Mouse (Mus musculus): ENCODE measurements at regions not wholly inside any gene's neighbourhood (a gene's known extent, or its start where the extent isn't known, plus 50 kb on each side); places are given as distances from the start of the nearest gene placed in this dataset.

DNA sequence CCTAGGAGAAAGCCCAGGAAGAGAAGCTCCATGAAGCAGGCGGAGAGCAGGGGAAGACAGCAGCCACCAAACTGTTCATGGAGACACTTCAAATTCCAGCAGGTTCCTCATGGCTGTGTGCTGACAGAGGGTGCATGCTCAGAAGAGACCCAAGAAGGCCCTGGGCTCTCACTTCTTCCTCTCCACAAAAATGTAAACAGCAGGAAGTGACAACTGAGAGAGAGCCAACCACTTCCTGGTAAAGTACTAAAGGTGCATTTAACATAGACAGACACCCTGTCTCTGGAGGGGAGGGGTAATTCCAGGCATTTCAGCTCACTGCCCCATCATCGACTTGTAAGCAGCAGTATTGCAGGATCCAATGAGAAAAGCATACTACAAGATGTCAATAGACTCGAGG is 85.8 kb upstream of the 1700021F07Rik start:
- H3K27ac ChIP-seq (ENCODE audit: low read depth, low read length): no peak overlapping the region
- H3K9ac ChIP-seq (ENCODE audit: low read length): no peak overlapping the region
- H3K27me3 ChIP-seq (ENCODE audit: control insufficient read depth, insufficient read depth, low read length): no peaks in the 10 kb centered on the region
- H3K4me3 ChIP-seq (ENCODE audit: low read depth, low read length): no peak overlapping the region
- no peak for DNase-seq (ENCODE audit: low spot score, missing footprints)
- WGBS: 81% methylated on average over 3 of the region's 3 CpGs
- no peak for ATAC-seq (ENCODE audit: low FRiP score)
- no peak overlapping the region for H3K4me2 ChIP-seq
- H3K4me1 ChIP-seq (ENCODE audit: control insufficient read depth, insufficient read depth, low read length): no peaks in the 10 kb centered on the region
- H3K9me3 ChIP-seq (ENCODE audit: control insufficient read depth, low read length): no peaks in the 10 kb centered on the region
- H3K36me3 ChIP-seq (ENCODE audit: control insufficient read depth, insufficient read depth, low read length): no peaks in the 10 kb centered on the region

- Histone ChIP-seq H3K9me3 (ENCODE audit: control insufficient read depth, low read length) (no peaks in the 10 kb centered on the region), H3K27me3 (ENCODE audit: control insufficient read depth, insufficient read depth, low read length) (no peaks in the 10 kb centered on the region), H3K9ac (ENCODE audit: low read length) (no peak overlapping the region), H3K4me2 (no peak overlapping the region), H3K4me1 (ENCODE audit: control insufficient read depth, insufficient read depth, low read length) (no peaks in the 10 kb centered on the region), H3K27ac (ENCODE audit: low read depth, low read length) (no peak overlapping the region), H3K36me3 (ENCODE audit: control insufficient read depth, insufficient read depth, low read length) (no peaks in the 10 kb centered on the region), H3K4me3 (ENCODE audit: low read depth, low read length) (no peak overlapping the region)
- ATAC-seq (ENCODE audit: low FRiP score) (no peak), DNase-seq (ENCODE audit: low spot score, missing footprints) (peak; percentile 21)
- 87% methylated on average over 9 of the region's 9 CpGs for WGBS
Measured at GRCm38 (mm10) chr2:173439031-173439430, 83.4 kb upstream of the 1700021F07Rik start.

- Histone ChIP-seq H3K9ac (ENCODE audit: low read length) (no peak overlapping the region), H3K4me3 (ENCODE audit: low read depth, low read length) (no peak overlapping the region), H3K27me3 (ENCODE audit: control insufficient read depth, insufficient read depth, low read length) (no peaks in the 10 kb centered on the region), H3K36me3 (ENCODE audit: control insufficient read depth, insufficient read depth, low read length) (no peaks in the 10 kb centered on the region), H3K4me1 (ENCODE audit: control insufficient read depth, insufficient read depth, low read length) (no peaks in the 10 kb centered on the region), H3K27ac (ENCODE audit: low read depth, low read length) (no peak overlapping the region), H3K4me2 (no peak overlapping the region), H3K9me3 (ENCODE audit: control insufficient read depth, low read length) (no peaks in the 10 kb centered on the region)
- 81% methylated on average over 11 of the region's 11 CpGs for WGBS
- ATAC-seq (ENCODE audit: low FRiP score): no peak
- DNase-seq (ENCODE audit: low spot score, missing footprints): peak; percentile 54
Measured at GRCm38 (mm10) chr2:173442056-173442455, 80.3 kb upstream of the 1700021F07Rik start.

DNA sequence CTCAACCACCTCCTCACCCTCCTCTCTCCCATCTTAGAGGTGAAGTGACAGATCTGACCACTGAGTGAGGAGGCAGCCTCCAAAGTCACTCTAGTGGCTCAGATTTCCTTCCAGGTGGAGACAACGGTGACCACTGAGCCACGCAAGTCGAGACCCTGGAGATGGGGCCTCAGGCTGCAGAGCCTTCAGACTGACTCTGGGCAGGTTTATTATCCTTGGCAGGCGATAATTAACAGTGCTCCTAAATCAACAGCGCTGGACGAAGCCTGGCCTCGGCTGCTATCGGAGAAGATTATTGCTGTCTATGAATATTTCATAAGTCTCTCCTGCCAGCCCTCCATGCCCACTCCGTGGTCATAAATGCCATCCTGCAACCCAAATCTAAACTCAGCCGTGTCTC is 79.1 kb upstream of the 1700021F07Rik start:
- no peak overlapping the region for H3K27ac ChIP-seq (ENCODE audit: low read depth, low read length)
- ATAC-seq (ENCODE audit: low FRiP score) (no peak), DNase-seq (ENCODE audit: low spot score, missing footprints) (peak; percentile 35)
- no peaks in the 10 kb centered on the region for H3K9me3 ChIP-seq (ENCODE audit: control insufficient read depth, low read length)
- no peaks in the 10 kb centered on the region for H3K27me3 ChIP-seq (ENCODE audit: control insufficient read depth, insufficient read depth, low read length)
- no peak overlapping the region for H3K4me3 ChIP-seq (ENCODE audit: low read depth, low read length)
- no peaks in the 10 kb centered on the region for H3K4me1 ChIP-seq (ENCODE audit: control insufficient read depth, insufficient read depth, low read length)
- H3K4me2 ChIP-seq: no peak overlapping the region
- WGBS: 75% methylated on average over 10 of the region's 10 CpGs
- no peaks in the 10 kb centered on the region for H3K36me3 ChIP-seq (ENCODE audit: control insufficient read depth, insufficient read depth, low read length)
- H3K9ac ChIP-seq (ENCODE audit: low read length): no peak overlapping the region

- Histone ChIP-seq H3K4me1 (ENCODE audit: control insufficient read depth, insufficient read depth, low read length) (no peaks in the 10 kb centered on the region), H3K36me3 (ENCODE audit: control insufficient read depth, insufficient read depth, low read length) (no peaks in the 10 kb centered on the region), H3K4me2 (no peak overlapping the region), H3K9me3 (ENCODE audit: control insufficient read depth, low read length) (no peaks in the 10 kb centered on the region), H3K27me3 (ENCODE audit: control insufficient read depth, insufficient read depth, low read length) (no peaks in the 10 kb centered on the region), H3K4me3 (ENCODE audit: low read depth, low read length) (no peak overlapping the region), H3K9ac (ENCODE audit: low read length) (no peak overlapping the region), H3K27ac (ENCODE audit: low read depth, low read length) (no peak overlapping the region)
- 84% methylated on average over 9 of the region's 9 CpGs for WGBS
- DNase-seq (ENCODE audit: low spot score, missing footprints) (peak; percentile 28), ATAC-seq (ENCODE audit: low FRiP score) (no peak)
Measured at GRCm38 (mm10) chr2:173444386-173444785, 78.0 kb upstream of the 1700021F07Rik start.

DNA sequence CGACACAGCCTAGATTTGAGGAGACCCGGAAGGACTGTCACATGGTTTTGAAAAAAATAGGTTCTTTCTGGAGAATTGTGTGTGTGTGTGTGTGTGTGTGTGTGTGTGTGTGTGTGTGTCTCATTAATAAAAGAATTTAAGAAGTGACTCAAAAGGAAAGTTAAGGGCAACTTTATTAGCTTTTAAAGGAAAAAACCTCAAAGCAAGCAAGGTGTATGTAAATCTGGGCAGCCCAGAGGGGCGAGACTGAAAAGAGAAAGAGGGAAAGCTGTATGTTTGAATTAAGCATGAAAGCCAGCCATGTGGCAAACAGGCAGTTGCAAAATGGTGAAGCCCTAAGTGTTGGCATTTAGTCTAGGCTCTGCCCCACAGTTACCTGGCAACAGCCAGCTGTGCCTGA is 77.3 kb upstream of the 1700021F07Rik start:
- no peaks in the 10 kb centered on the region for H3K36me3 ChIP-seq (ENCODE audit: control insufficient read depth, insufficient read depth, low read length)
- ATAC-seq (ENCODE audit: low FRiP score) (no peak), DNase-seq (ENCODE audit: low spot score, missing footprints) (peak; percentile 56)
- no peaks in the 10 kb centered on the region for H3K27me3 ChIP-seq (ENCODE audit: control insufficient read depth, insufficient read depth, low read length)
- no peak overlapping the region for H3K4me3 ChIP-seq (ENCODE audit: low read depth, low read length)
- H3K4me1 ChIP-seq (ENCODE audit: control insufficient read depth, insufficient read depth, low read length): no peaks in the 10 kb centered on the region
- no peak overlapping the region for H3K9ac ChIP-seq (ENCODE audit: low read length)
- H3K9me3 ChIP-seq (ENCODE audit: control insufficient read depth, low read length): no peaks in the 10 kb centered on the region
- WGBS: 87% methylated on average over 3 of the region's 3 CpGs
- H3K4me2 ChIP-seq: no peak overlapping the region
- H3K27ac ChIP-seq (ENCODE audit: low read depth, low read length): no peak overlapping the region

DNA sequence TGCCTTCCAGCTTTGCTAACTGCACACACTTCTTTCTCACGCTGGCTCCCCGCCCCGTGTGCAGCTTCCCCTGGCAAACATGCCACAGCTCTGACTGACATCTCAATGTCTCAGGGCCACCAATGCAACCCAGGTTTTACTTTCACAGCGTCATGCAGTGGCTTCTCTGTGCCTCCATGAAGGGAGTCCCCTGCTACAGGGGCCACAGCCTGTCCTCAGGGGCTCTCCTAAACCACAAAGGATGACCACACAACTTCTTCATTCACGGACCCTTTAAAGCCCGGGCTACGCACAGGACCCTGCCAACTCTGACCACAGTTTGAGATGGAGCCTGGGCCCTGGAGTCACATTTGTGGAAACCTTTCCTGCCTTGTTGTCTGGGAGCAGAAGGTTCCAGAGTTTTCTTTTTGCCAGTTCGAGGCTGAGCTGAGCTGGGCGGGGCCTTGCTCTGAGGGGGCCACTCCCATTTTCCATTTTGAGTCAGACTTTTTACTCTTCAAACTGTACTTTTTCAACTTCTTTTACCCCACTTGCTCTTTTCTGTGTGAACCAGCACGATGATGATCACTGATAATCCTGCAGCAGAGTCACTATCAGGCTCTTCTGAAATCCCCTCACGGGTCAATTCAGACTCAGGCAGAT is 73.7 kb upstream of the 1700021F07Rik start:
- no peaks in the 10 kb centered on the region for H3K9me3 ChIP-seq (ENCODE audit: control insufficient read depth, low read length)
- no peaks in the 10 kb centered on the region for H3K27me3 ChIP-seq (ENCODE audit: control insufficient read depth, insufficient read depth, low read length)
- ATAC-seq (ENCODE audit: low FRiP score): no peak
- no peaks in the 10 kb centered on the region for H3K36me3 ChIP-seq (ENCODE audit: control insufficient read depth, insufficient read depth, low read length)
- no peaks in the 10 kb centered on the region for H3K4me1 ChIP-seq (ENCODE audit: control insufficient read depth, insufficient read depth, low read length)
- no peak overlapping the region for H3K9ac ChIP-seq (ENCODE audit: low read length)
- no peak overlapping the region for H3K27ac ChIP-seq (ENCODE audit: low read depth, low read length)
- no peak overlapping the region for H3K4me2 ChIP-seq
- WGBS: 88% methylated on average over 11 of the region's 11 CpGs
- H3K4me3 ChIP-seq (ENCODE audit: low read depth, low read length): no peak overlapping the region
- peak; percentile 59 for DNase-seq (ENCODE audit: low spot score, missing footprints)

- no peaks in the 10 kb centered on the region for H3K36me3 ChIP-seq (ENCODE audit: control insufficient read depth, insufficient read depth, low read length)
- H3K9me3 ChIP-seq (ENCODE audit: control insufficient read depth, low read length): no peaks in the 10 kb centered on the region
- H3K9ac ChIP-seq (ENCODE audit: low read length): no peak overlapping the region
- no peak overlapping the region for H3K4me2 ChIP-seq
- no peaks in the 10 kb centered on the region for H3K4me1 ChIP-seq (ENCODE audit: control insufficient read depth, insufficient read depth, low read length)
- no peaks in the 10 kb centered on the region for H3K27me3 ChIP-seq (ENCODE audit: control insufficient read depth, insufficient read depth, low read length)
- H3K27ac ChIP-seq (ENCODE audit: low read depth, low read length): no peak overlapping the region
- WGBS: 78% methylated on average over 5 of the region's 5 CpGs
- ATAC-seq (ENCODE audit: low FRiP score): no peak
- H3K4me3 ChIP-seq (ENCODE audit: low read depth, low read length): no peak overlapping the region
- DNase-seq (ENCODE audit: low spot score, missing footprints): peak; percentile 6
Measured at GRCm38 (mm10) chr2:173449198-173449597, 73.2 kb upstream of the 1700021F07Rik start.

DNA sequence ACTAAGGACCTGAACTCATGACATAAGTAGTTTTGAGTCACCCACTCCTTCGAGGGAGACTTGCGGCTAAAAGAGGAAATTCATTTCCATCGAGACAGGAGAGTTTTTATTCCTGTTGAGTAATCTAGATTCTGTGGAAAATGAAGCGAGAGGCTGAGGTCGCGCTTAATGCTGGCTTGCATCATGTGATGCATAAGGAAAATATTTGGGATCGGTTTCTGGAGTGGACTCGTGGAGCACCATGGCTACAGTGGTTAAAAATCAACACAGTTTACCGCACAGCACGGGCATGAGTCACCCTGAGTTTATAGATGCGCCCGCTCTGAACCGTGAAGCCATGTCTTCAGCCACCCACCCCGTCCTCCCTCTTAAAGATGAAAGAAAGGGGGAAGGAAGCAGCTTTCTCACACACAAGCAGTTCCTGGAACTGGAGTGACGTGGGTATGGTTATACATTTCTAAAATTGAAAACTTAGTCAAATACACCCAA is 70.3 kb upstream of the 1700021F07Rik start:
- Histone ChIP-seq H3K9ac (ENCODE audit: low read length) (no peak overlapping the region), H3K27ac (ENCODE audit: low read depth, low read length) (no peak overlapping the region), H3K4me3 (ENCODE audit: low read depth, low read length) (no peak overlapping the region), H3K36me3 (ENCODE audit: control insufficient read depth, insufficient read depth, low read length) (no peaks in the 10 kb centered on the region), H3K27me3 (ENCODE audit: control insufficient read depth, insufficient read depth, low read length) (no peaks in the 10 kb centered on the region), H3K9me3 (ENCODE audit: control insufficient read depth, low read length) (no peaks in the 10 kb centered on the region; the same call in 1 of the 2 replicates), H3K4me1 (ENCODE audit: control insufficient read depth, insufficient read depth, low read length) (no peaks in the 10 kb centered on the region), H3K4me2 (no peak overlapping the region)
- ATAC-seq (ENCODE audit: low FRiP score): no peak
- WGBS: 92% methylated on average over 15 of the region's 15 CpGs
- DNase-seq (ENCODE audit: low spot score, missing footprints): no peak
